Mouse (Mus musculus) CD4-positive, CD25-positive, alpha-beta regulatory T cell, adult 4 months (primary cell): ENCODE measurements at regions not wholly inside any gene's neighbourhood (a gene's known extent, or its start where the extent isn't known, plus 50 kb on each side); places are given as distances from the start of the nearest gene placed in this dataset.

Source experiments
- ATAC-seq: one replicate; pipeline ENCODE4 v1.8.0; 2017

GRCm38 (mm10) chr11:114202486-114202885 lies 135.6 kb upstream of the Sdk2 start:
- ATAC-seq = no peak

- no peak for ATAC-seq
Observed at GRCm38 (mm10) chr11:114199081-114199586, 132.3 kb upstream of the Sdk2 start.

GRCm38 (mm10) chr11:114198317-114199032 lies 131.6 kb upstream of the Sdk2 start:
- no peak for ATAC-seq

- no peak for ATAC-seq
Observed at GRCm38 (mm10) chr11:114195291-114195690, 128.4 kb upstream of the Sdk2 start.

- ATAC-seq = no peak
Observed at GRCm38 (mm10) chr11:114194055-114194706, 127.3 kb upstream of the Sdk2 start.

GRCm38 (mm10) chr11:114193018-114193417 lies 126.2 kb upstream of the Sdk2 start:
- ATAC-seq = no peak

- no peak for ATAC-seq
Observed at GRCm38 (mm10) chr11:114191661-114192060, 124.8 kb upstream of the Sdk2 start.

- ATAC-seq = no peak
Observed at GRCm38 (mm10) chr11:114184970-114185882, 118.4 kb upstream of the Sdk2 start.

- no peak for ATAC-seq
Observed at GRCm38 (mm10) chr11:114184431-114184830, 117.6 kb upstream of the Sdk2 start.

- ATAC-seq = no peak
Observed at GRCm38 (mm10) chr11:114183231-114183630, 116.4 kb upstream of the Sdk2 start.

GRCm38 (mm10) chr11:114178746-114179472 lies 112.1 kb upstream of the Sdk2 start:
- ATAC-seq = no peak

GRCm38 (mm10) chr11:114177789-114178188 lies 110.9 kb upstream of the Sdk2 start:
- ATAC-seq = no peak

GRCm38 (mm10) chr11:114177281-114177680 lies 110.4 kb upstream of the Sdk2 start:
- no peak for ATAC-seq

GRCm38 (mm10) chr11:114176671-114177212 lies 109.9 kb upstream of the Sdk2 start:
- ATAC-seq = no peak

GRCm38 (mm10) chr11:114175437-114176131 lies 108.7 kb upstream of the Sdk2 start:
- ATAC-seq = no peak

GRCm38 (mm10) chr11:114174871-114175270 lies 108.0 kb upstream of the Sdk2 start:
- ATAC-seq = no peak

- no peak for ATAC-seq
Observed at GRCm38 (mm10) chr11:114168231-114168661, 101.4 kb upstream of the Sdk2 start.

GRCm38 (mm10) chr11:114165656-114166362 lies 99.0 kb upstream of the Sdk2 start:
- no peak for ATAC-seq

- ATAC-seq = no peak
Observed at GRCm38 (mm10) chr11:114152716-114153115, 85.9 kb upstream of the Sdk2 start.

GRCm38 (mm10) chr11:114146334-114146733 lies 79.5 kb upstream of the Sdk2 start:
- no peak for ATAC-seq

- no peak for ATAC-seq
Observed at GRCm38 (mm10) chr11:114129270-114129669, 62.4 kb upstream of the Sdk2 start.
